Mouse (Mus musculus) lung, embryonic 16.5 days (tissue): ENCODE data around the gene Gm10642. TPM values are rescaled to one million over a fixed set of nuclear protein-coding genes. Genes with fewer than 3 reads are reported as not detected.

Source experiments
- ATAC-seq: fragments of 200-750 bp; cut with Nextera tagmentation; 2 replicates; pipeline ENCODE4 v1.8.0; 2017; ENCODE audit warnings: low read depth, mild to moderate bottlenecking, moderate library complexity
- H3K27ac ChIP-seq: fragments of 300-500 bp; sonication (generic); 2 replicates; pipeline ENCODE4 v1.5.1; 2014; ENCODE audit warnings: mild to moderate bottlenecking, control low read depth, low read length
- H3K27me3 ChIP-seq: fragments of 300-500 bp; sonication (generic); 2 replicates; pipeline ENCODE4 v1.6.1; 2014; ENCODE audit warnings: low read depth, low read length, mixed read lengths; ENCODE audit not compliant: control insufficient read depth, insufficient read depth
- H3K36me3 ChIP-seq: fragments of 300-500 bp; sonication (generic); 2 replicates; pipeline ENCODE4 v1.6.1; 2014; ENCODE audit warnings: low read length; ENCODE audit not compliant: control insufficient read depth, insufficient read depth
- H3K4me1 ChIP-seq: fragments of 300-500 bp; sonication (generic); replicated peaks from 2 replicates; pipeline ENCODE4 v1.6.1; 2014; ENCODE audit warnings: low read length, mixed read lengths; ENCODE audit not compliant: control insufficient read depth, insufficient read depth
- H3K4me2 ChIP-seq: fragments of 300-500 bp; sonication (generic); 2 replicates; pipeline ENCODE4 v1.6.1; 2014; ENCODE audit warnings: low read depth, low read length, control low read depth
- H3K4me3 ChIP-seq: fragments of 300-500 bp; sonication (generic); 2 replicates; pipeline ENCODE4 v1.5.1; 2014; ENCODE audit warnings: mild to moderate bottlenecking, low read length, control low read depth
- H3K9ac ChIP-seq: fragments of 300-500 bp; sonication (generic); 2 replicates; pipeline ENCODE4 v1.6.1; 2014; ENCODE audit warnings: low read length, control low read depth
- H3K9me3 ChIP-seq: fragments of 300-500 bp; sonication (generic); 2 replicates; pipeline ENCODE4 v1.6.1; 2016; ENCODE audit warnings: low read length; ENCODE audit not compliant: control insufficient read depth
- WGBS: fragments of 180-500 bp; shearing (Covaris S2); extraction: QIAGEN DNeasy Blood & Tissue Kit; methylation state at CpG from one replicate; pipeline ENCODE4 v1.1.7; 2014; 5-methylcytosine and 5-hydroxymethylcytosine counted together
- polyA plus RNA-seq: library from polyadenylated mRNA; unstranded; fragments of >200 nt; fragmentation: Nextera tagmentation; extraction: Ambion mirVana; gene quantifications from 2 replicates; pipeline ENCODE4 v1.2.1, GENCODE M21; 2015

Gene Gm10642
- 0.11 TPM in 1 of 2 replicates, not detected in the other for polyA plus RNA-seq

GRCm38 (mm10) chr9:70656130-70657007 is at the start of gene Gm10642:
Gm10642 (plus strand) TSS chr9:70656251.
- peaks cover 8% of the 10 kb centered on the region; the same call in 1 of the 2 replicates for H3K4me1 ChIP-seq
- peak within 1 kb of the TSS; percentile 91 for H3K9ac ChIP-seq
- no peaks in the 10 kb centered on the region for H3K9me3 ChIP-seq
- H3K4me2 ChIP-seq = peak within 1 kb of the TSS; percentile 60
- peak; percentile 45 for ATAC-seq
- H3K27me3 ChIP-seq = no peaks in the 10 kb centered on the region
- H3K4me3 ChIP-seq = peak within 1 kb of the TSS; percentile 91
- under 1% methylated on average over 60 of the region's 72 CpGs for WGBS
- peak within 1 kb of the TSS; percentile 96 for H3K27ac ChIP-seq
- H3K36me3 ChIP-seq = no peaks in the 10 kb centered on the region

GRCm38 (mm10) chr9:70611026-70611673 is 44.9 kb upstream of the Gm10642 start:
- no peak overlapping the region for H3K9ac ChIP-seq
- WGBS = 58% methylated on average over 3 of the region's 3 CpGs
- no peak overlapping the region for H3K4me2 ChIP-seq
- H3K27ac ChIP-seq = no peak overlapping the region
- H3K36me3 ChIP-seq = peaks cover 4% of the 10 kb centered on the region
- no peaks in the 10 kb centered on the region for H3K9me3 ChIP-seq
- no peaks in the 10 kb centered on the region for H3K27me3 ChIP-seq
- no peak overlapping the region for H3K4me3 ChIP-seq
- no peaks in the 10 kb centered on the region for H3K4me1 ChIP-seq
- ATAC-seq = no peak

- Histone ChIP-seq H3K4me3 (no peak overlapping the region), H3K36me3 (no peaks in the 10 kb centered on the region), H3K9ac (no peak overlapping the region), H3K27ac (no peak overlapping the region), H3K4me2 (no peak overlapping the region), H3K4me1 (0 out of 2 replicates have a peak, but pooled peaks cover 2% of the 10 kb centered on the region), H3K9me3 (no peaks in the 10 kb centered on the region), H3K27me3 (no peaks in the 10 kb centered on the region)
- WGBS = 82% methylated on average over 2 of the region's 2 CpGs
- ATAC-seq = no peak
Observed at GRCm38 (mm10) chr9:70629711-70630110, 26.3 kb upstream of the Gm10642 start.

- Histone ChIP-seq H3K4me3 (no peak overlapping the region), H3K9ac (no peak overlapping the region), H3K36me3 (no peaks in the 10 kb centered on the region), H3K4me1 (0 out of 2 replicates have a peak, but pooled peaks cover 2% of the 10 kb centered on the region), H3K27me3 (no peaks in the 10 kb centered on the region), H3K27ac (peak overlapping the region; percentile 39; the same call in 1 of the 2 replicates), H3K4me2 (no peak overlapping the region), H3K9me3 (no peaks in the 10 kb centered on the region)
- peak; percentile 57; the same call in 1 of the 2 replicates for ATAC-seq
- 19% methylated on average over 5 of the region's 5 CpGs for WGBS
Observed at GRCm38 (mm10) chr9:70631665-70632064, 24.4 kb upstream of the Gm10642 start.

GRCm38 (mm10) chr9:70636748-70637147 is 19.3 kb upstream of the Gm10642 start:
- H3K27me3 ChIP-seq = no peaks in the 10 kb centered on the region
- ATAC-seq = no peak
- WGBS = 85% methylated on average over 2 of the region's 2 CpGs
- H3K4me3 ChIP-seq = no peak overlapping the region
- no peak overlapping the region for H3K9ac ChIP-seq
- H3K4me1 ChIP-seq = no peaks in the 10 kb centered on the region
- H3K36me3 ChIP-seq = no peaks in the 10 kb centered on the region
- H3K27ac ChIP-seq = no peak overlapping the region
- H3K4me2 ChIP-seq = no peak overlapping the region
- no peaks in the 10 kb centered on the region for H3K9me3 ChIP-seq

- no peaks in the 10 kb centered on the region for H3K36me3 ChIP-seq
- no peak for ATAC-seq
- no peak overlapping the region for H3K4me2 ChIP-seq
- H3K9me3 ChIP-seq = no peaks in the 10 kb centered on the region
- 0 out of 2 replicates have a peak, but pooled peaks cover 5% of the 10 kb centered on the region for H3K4me1 ChIP-seq
- H3K27me3 ChIP-seq = no peaks in the 10 kb centered on the region
- H3K27ac ChIP-seq = no peak overlapping the region
- no peak overlapping the region for H3K4me3 ChIP-seq
- H3K9ac ChIP-seq = no peak overlapping the region
- WGBS = 71% methylated on average over 2 of the region's 2 CpGs
Observed at GRCm38 (mm10) chr9:70650260-70650659, 5.8 kb upstream of the Gm10642 start.

- Histone ChIP-seq H3K4me1 (peaks cover 7% of the 10 kb centered on the region; the same call in 1 of the 2 replicates), H3K9ac (no peak overlapping the region), H3K4me2 (no peak overlapping the region), H3K9me3 (no peaks in the 10 kb centered on the region), H3K27me3 (no peaks in the 10 kb centered on the region), H3K27ac (no peak overlapping the region), H3K36me3 (no peaks in the 10 kb centered on the region), H3K4me3 (no peak overlapping the region)
- 87% methylated on average over 1 of the region's 1 CpGs for WGBS
- no peak for ATAC-seq
Observed at GRCm38 (mm10) chr9:70650994-70651393, 5.1 kb upstream of the Gm10642 start.

- Histone ChIP-seq H3K4me3 (no peak overlapping the region), H3K27ac (no peak overlapping the region), H3K4me1 (peaks cover 8% of the 10 kb centered on the region; the same call in 1 of the 2 replicates), H3K9me3 (no peaks in the 10 kb centered on the region), H3K27me3 (no peaks in the 10 kb centered on the region), H3K4me2 (no peak overlapping the region), H3K36me3 (no peaks in the 10 kb centered on the region), H3K9ac (no peak overlapping the region)
- ATAC-seq = no peak
- WGBS = 64% methylated on average over 2 of the region's 2 CpGs
Observed at GRCm38 (mm10) chr9:70652221-70652620, 3.8 kb upstream of the Gm10642 start.

GRCm38 (mm10) chr9:70653875-70654274 is 2.2 kb upstream of the Gm10642 start:
- Histone ChIP-seq H3K4me2 (no peak overlapping the region), H3K9ac (no peak overlapping the region), H3K36me3 (no peaks in the 10 kb centered on the region), H3K4me3 (no peak overlapping the region), H3K27me3 (no peaks in the 10 kb centered on the region), H3K9me3 (no peaks in the 10 kb centered on the region), H3K4me1 (peaks cover 8% of the 10 kb centered on the region; the same call in 1 of the 2 replicates), H3K27ac (no peak overlapping the region)
- no peak for ATAC-seq
- 51% methylated on average over 2 of the region's 2 CpGs for WGBS
